24 mouse cellular contexts compared by ENCODE assay signal in genomic region chr1:138157709-138158108, GRCm38 (mm10). TPM values are rescaled to one million over a fixed set of nuclear protein-coding genes. Genes with fewer than 3 reads are reported as not detected.
A peak's percentile ranks its signal among the peaks of the same experiment; 100 is the strongest.
DNase-seq lines count a peak whose midpoint lies in the region; ATAC-seq and TF ChIP-seq lines count a peak whose summit lies in the region.
"Had no signal": no experiment of that assay in that cellular context is flagged by ENCODE, and none has a peak within 500 bp of the region (broad histone marks: within the 10 kb centered on the region; RNA-seq: fewer than 3 reads in every experiment).

No protein-coding gene starts in this region.

- H3K4me1 ChIP-seq in heart, embryonic 16.5 days (ENCODE audit: control insufficient read depth, insufficient read depth, low read length) = no peaks in the 10 kb centered on the region
- H3K4me1 ChIP-seq in thymus, adult 2 months (replicated peaks; ENCODE audit: control insufficient read depth, insufficient read depth, low read length) = peaks cover 22% of the 10 kb centered on the region
- peaks cover 53% of the 10 kb centered on the region for H3K4me1 ChIP-seq in bone marrow macrophage, adult 2 months (ENCODE audit: control insufficient read depth, insufficient read depth, low read length)
- H3K4me1 ChIP-seq: embryonic facial prominence, embryonic 12.5 days; heart, embryonic 12.5 days; heart, embryonic 15.5 days; hindbrain, embryonic 12.5 days; hindbrain, embryonic 15.5 days had no signal

- H3K79me2 ChIP-seq in macrophage (ENCODE audit: inconsistent target) = peaks cover 100% of the 10 kb centered on the region

- 70% methylated on average over 2 of the region's 2 CpGs for WGBS in heart, embryonic 16.5 days
- 8% methylated on average over 2 of the region's 2 CpGs for WGBS in thymus, adult 2 months
- WGBS in macrophage (ENCODE audit: missing documents) = 25% methylated on average over 2 of the region's 2 CpGs

- no peak for DNase-seq in heart, postnatal 25 days (ENCODE audit: low spot score)
- DNase-seq in thymus, adult 2 months = no peak
- no peak for DNase-seq in thymus, postnatal 36 days
- no peak for DNase-seq in cerebellum, adult 11-12 months
- DNase-seq in kidney, postnatal 36 days = no peak
- DNase-seq: adrenal gland, adult 2 months; adrenal gland, postnatal 14 days; cerebellum, adult 18-20 months; cerebellum, adult 9-10 months; cerebellum, postnatal 14 days; forebrain, postnatal 0 days; gastrocnemius, adult 2 months; gastrocnemius, postnatal 14 days; heart, adult 18-20 months; heart, postnatal 14 days had no signal

- H3K36me3 ChIP-seq in heart, embryonic 16.5 days (ENCODE audit: control insufficient read depth, insufficient read depth) = no peaks in the 10 kb centered on the region
- 0 out of 2 replicates have a peak, but pooled peaks cover 5% of the 10 kb centered on the region for H3K36me3 ChIP-seq in thymus, adult 2 months (ENCODE audit: control insufficient read depth, insufficient read depth, low read length)
- no peaks in the 10 kb centered on the region for H3K36me3 ChIP-seq in macrophage (ENCODE audit: inconsistent target)
- H3K36me3 ChIP-seq: embryonic facial prominence, embryonic 12.5 days; embryonic facial prominence, embryonic 15.5 days; heart, embryonic 12.5 days; heart, embryonic 15.5 days; hindbrain, embryonic 12.5 days; hindbrain, embryonic 15.5 days had no signal

- no peak overlapping the region for H3K9ac ChIP-seq in heart, embryonic 16.5 days (ENCODE audit: low read length)
- H3K9ac ChIP-seq: embryonic facial prominence, embryonic 12.5 days; embryonic facial prominence, embryonic 15.5 days; forebrain, postnatal 0 days; heart, embryonic 12.5 days; heart, embryonic 15.5 days; hindbrain, embryonic 12.5 days; hindbrain, embryonic 15.5 days had no signal

- H3K9me3 ChIP-seq in heart, embryonic 16.5 days (replicated peaks; ENCODE audit: control insufficient read depth, low read length) = no peaks in the 10 kb centered on the region
- H3K9me3 ChIP-seq: embryonic facial prominence, embryonic 12.5 days; embryonic facial prominence, embryonic 15.5 days; heart, embryonic 12.5 days; heart, embryonic 15.5 days; hindbrain, embryonic 12.5 days; hindbrain, embryonic 15.5 days had no signal

- no peak for TF ChIP-seq POLR2A in thymus, adult 2 months (IDR thresholded peaks at IDR 0.05; ENCODE audit: control insufficient read depth, extremely low read depth, insufficient read depth, low read length, poor library complexity)
- no peak for TF ChIP-seq POLR2A in bone marrow macrophage, adult 2 months (IDR thresholded peaks at IDR 0.05; ENCODE audit: borderline replicate concordance, low read depth, low read length)

- H3K27me3 ChIP-seq in heart, embryonic 16.5 days (ENCODE audit: control insufficient read depth, insufficient read depth, low read length) = no peaks in the 10 kb centered on the region
- H3K27me3 ChIP-seq in thymus, adult 2 months (ENCODE audit: control insufficient read depth, insufficient read depth, low read length) = no peaks in the 10 kb centered on the region
- H3K27me3 ChIP-seq: embryonic facial prominence, embryonic 12.5 days; embryonic facial prominence, embryonic 15.5 days; heart, embryonic 12.5 days; heart, embryonic 15.5 days; hindbrain, embryonic 12.5 days; hindbrain, embryonic 15.5 days had no signal

- no peak overlapping the region for H3K4me3 ChIP-seq in heart, embryonic 16.5 days (ENCODE audit: low read length)
- H3K4me3 ChIP-seq in thymus, adult 2 months (ENCODE audit: control insufficient read depth, insufficient read depth, low read length) = no peak overlapping the region
- no peak overlapping the region for H3K4me3 ChIP-seq in bone marrow macrophage, adult 2 months (ENCODE audit: insufficient read depth, low read length)
- H3K4me3 ChIP-seq in macrophage (ENCODE audit: inconsistent target) = no peak overlapping the region
- H3K4me3 ChIP-seq: embryonic facial prominence, embryonic 12.5 days; embryonic facial prominence, embryonic 15.5 days; gastrocnemius, adult 2 months; heart, embryonic 12.5 days; heart, embryonic 15.5 days; hindbrain, embryonic 12.5 days; hindbrain, embryonic 15.5 days had no signal

- intact Hi-C loops in heart, postnatal 25 days (cut with DNase I) = no loop called here

- H3K4me2 ChIP-seq in heart, embryonic 16.5 days (ENCODE audit: low read depth, low read length) = no peak overlapping the region
- H3K4me2 ChIP-seq: embryonic facial prominence, embryonic 12.5 days; embryonic facial prominence, embryonic 15.5 days; heart, embryonic 12.5 days; heart, embryonic 15.5 days; hindbrain, embryonic 12.5 days; hindbrain, embryonic 15.5 days had no signal

- ATAC-seq in heart, embryonic 16.5 days (replicated peaks; ENCODE audit: extremely low read depth, insufficient read depth, low FRiP score) = no peak
- ATAC-seq: forebrain, postnatal 0 days had no signal

- TF ChIP-seq CTCF in thymus, adult 2 months (IDR thresholded peaks at IDR 0.05; ENCODE audit: borderline replicate concordance, control insufficient read depth, extremely low read depth, insufficient read depth, low read length, poor library complexity) = no peak
- no peak for TF ChIP-seq CTCF in bone marrow macrophage, adult 2 months (IDR thresholded peaks at IDR 0.05; ENCODE audit: low read depth, low read length)

- H3K27ac ChIP-seq in heart, embryonic 16.5 days (ENCODE audit: low read length) = peak overlapping the region; percentile 16
- peak overlapping the region; percentile 94 for H3K27ac ChIP-seq in thymus, adult 2 months (ENCODE audit: control insufficient read depth, insufficient read depth, low read length)
- H3K27ac ChIP-seq in bone marrow macrophage, adult 2 months (ENCODE audit: insufficient read depth, low read depth, low read length) = peak overlapping the region; percentile 90
- H3K27ac ChIP-seq in macrophage = peak overlapping the region; percentile 63
- H3K27ac ChIP-seq: embryonic facial prominence, embryonic 12.5 days; embryonic facial prominence, embryonic 15.5 days; gastrocnemius, adult 2 months; heart, embryonic 15.5 days; hindbrain, embryonic 12.5 days; hindbrain, embryonic 15.5 days had no signal

RNA-seq across cellular contexts. Expression of gene Ptprc, which starts 17.8 kb away (rescaled TPM):
- polyA plus RNA-seq in heart, embryonic 16.5 days (2015; fragmentation: Nextera tagmentation; extraction: Ambion mirVana) = 9.9 and 27.3 TPM in 2 replicates
- total RNA-seq in heart, postnatal 25 days (2021) = 1 to 10 TPM; 4.1 to 6.0 TPM
- polyA plus RNA-seq in thymus, adult 2 months (2012; rRNA removed) = 469 and 490 TPM in 2 replicates
- 565 and 582 TPM in 2 replicates for polyA plus RNA-seq in bone marrow macrophage, adult 2 months (2012; ENCODE audit: insufficient read depth, insufficient read length, missing spikeins)
- 1,000 to 10,000 TPM in 25 of 26 experiments, 100 to 1,000 TPM in 1; 921 to 3,220 (median 1,884) TPM for total RNA-seq in macrophage (2018; cell fraction: chromatin; rRNA removed)
- 100 to 1,000 TPM; 188 to 418 (median 295) TPM for total RNA-seq in macrophage (2018; cell fraction: cytosol; rRNA removed)
- total RNA-seq in macrophage (2018; cell fraction: nucleus; rRNA removed) = 1,000 to 10,000 TPM in 25 of 26 experiments, 100 to 1,000 TPM in 1; 684 to 2,114 (median 1,348) TPM
- polyA plus RNA-seq in macrophage (2018) = 131 to 243 TPM (median 195 TPM) in 3 replicates

Comparison
In these comparisons a context has a peak if more than half of its experiments do, and no peak if none do; other contexts are left out.
1. H3K27ac ChIP-seq: peak in every context shown above with its lines; median percentile 94 in thymus, adult 2 months; 90 in bone marrow macrophage, adult 2 months; 63 in macrophage; 16 in heart, embryonic 16.5 days.